Mouse (Mus musculus): ENCODE data around the gene Atxn1.
A peak's percentile ranks its signal among the peaks of the same experiment; 100 is the strongest.

Gene Atxn1

DNA sequence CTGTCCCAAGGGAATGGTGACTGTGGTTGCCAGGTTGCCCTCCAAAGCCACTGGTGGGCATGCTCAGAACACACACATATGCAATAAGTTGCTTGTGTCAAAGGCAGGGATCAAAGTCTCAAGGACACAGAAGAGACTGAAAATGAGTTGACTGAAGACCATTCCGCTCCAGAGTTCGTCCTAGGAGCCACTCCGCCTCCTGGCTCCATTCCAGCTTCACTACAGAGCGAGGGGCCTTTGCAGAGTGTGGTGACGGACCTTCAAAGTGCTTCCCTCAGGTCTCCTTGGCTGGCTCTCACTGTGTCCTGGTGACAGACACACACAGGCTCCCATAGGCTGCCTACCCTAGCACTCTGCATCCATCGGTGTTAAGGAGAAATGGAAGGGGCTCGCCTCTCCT is 411.1 kb downstream of the Atxn1 start:
- no peak for DNase-seq

DNA sequence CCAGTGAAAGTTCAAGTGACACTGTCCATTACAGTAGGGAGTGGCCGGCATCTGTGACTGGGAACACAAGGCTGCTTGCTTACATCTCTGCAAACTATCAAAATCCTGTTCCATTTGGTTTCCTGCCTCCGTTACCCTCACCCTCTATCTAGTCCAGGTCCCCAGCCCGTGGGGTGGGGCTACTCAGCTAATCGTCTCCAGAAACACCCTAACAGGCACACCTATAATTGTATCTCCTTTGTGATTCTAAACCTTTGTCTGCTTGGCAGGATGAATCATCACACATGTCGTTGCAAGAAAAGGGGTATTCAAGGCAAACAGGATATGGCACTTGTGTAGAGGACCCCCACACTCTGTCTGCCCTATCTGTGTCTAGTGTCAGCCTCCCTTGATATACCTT is 417.3 kb downstream of the Atxn1 start:
- no peak for DNase-seq

- DNase-seq: no peak
These were observed 417.9 kb downstream of the Atxn1 start for GRCm38 (mm10) chr13:45546946-45547345.

DNA sequence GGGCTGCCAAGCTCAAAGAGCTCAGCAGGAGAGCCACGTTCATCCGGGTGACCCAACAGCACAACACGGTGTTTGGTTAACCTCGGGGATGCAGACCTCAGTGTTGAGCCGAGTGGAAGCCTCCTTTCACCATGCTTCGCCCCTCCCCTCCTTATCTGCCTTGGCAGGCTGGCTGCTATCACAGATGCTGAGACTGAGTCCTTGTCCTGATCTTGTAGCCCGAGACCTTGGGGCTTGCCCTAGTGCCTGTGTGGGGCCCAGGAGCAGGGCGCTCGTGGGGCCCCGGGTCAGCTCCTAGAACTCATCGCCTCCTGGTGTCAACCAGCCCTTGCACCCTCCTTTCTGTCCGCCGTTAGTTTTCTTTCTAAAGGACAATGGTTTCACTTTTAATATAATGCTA is 418.8 kb downstream of the Atxn1 start:
- DNase-seq: no peak

DNA sequence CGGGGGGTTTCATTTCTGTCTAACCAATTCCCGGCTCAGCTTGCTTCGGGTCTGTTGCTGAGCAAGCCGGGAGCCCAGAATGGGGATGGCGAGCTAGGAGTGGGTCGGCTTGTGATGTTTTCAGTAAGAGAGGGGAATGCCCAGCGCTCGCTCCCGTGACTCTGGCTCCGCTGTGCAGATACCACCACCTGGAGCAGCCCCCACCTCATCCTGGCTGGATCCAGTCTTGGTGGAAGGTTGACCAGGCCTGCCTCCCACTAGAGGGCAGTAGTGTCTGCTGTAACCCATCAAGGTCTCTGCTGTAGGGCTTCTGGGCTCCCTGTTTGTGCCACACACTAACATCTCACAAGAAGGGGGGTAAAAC is 425.6 kb downstream of the Atxn1 start:
- DNase-seq: peak; percentile 85

DNA sequence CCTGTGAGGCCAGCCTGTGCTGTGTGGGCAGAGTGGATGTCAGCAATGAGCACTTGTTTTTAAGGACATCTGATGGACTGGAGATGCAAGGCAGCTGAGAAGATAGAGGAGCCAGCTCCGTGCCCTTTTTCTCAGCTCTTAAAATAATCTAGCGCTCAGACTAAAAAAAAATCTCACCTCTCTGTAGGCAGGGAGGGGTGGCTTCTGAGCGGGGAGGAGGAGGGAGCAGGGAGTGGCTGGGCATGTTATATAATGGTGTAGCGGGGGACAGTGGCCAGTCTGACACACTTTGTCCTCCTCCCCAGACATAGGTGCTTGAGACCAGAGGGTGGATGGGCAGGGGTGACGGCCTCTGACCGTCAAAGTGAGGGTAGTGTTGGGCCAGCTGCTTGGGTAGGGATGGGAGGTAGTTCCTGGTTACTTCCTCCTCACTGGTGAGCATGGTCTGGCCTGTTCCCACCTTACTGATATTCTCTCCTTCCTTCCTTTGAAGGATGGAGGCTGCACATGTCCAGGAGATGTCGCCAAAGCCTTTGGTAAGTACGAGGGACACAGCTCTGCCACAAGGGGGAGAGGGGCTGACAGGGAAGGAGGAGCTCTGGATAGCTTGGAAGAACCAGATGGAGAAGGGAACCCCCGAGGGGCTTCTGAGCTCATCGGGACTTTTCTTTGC is 426.1 kb downstream of the Atxn1 start:
- DNase-seq: peak; percentile 83

- DNase-seq: no peak
These were observed 426.7 kb downstream of the Atxn1 start for GRCm38 (mm10) chr13:45538091-45538490.

DNA sequence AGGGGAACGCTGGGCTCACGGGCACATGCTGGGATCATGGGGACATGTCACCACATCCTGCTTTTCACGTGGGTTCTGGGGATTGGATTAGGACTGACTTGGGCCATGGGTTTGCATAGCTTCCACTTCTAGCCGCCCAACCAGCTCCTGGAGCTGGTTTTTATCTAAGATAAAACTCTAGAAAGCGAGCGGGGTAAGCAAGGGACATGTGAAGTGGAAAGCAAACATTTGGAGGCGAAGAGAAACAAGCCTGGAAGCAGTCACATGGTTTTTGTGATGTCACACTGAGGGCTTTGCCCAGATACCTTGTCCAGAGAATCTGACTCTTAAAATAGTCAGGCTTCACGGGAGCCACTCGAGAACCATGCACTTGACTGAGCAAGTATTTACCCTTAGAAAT is 427.7 kb downstream of the Atxn1 start:
- DNase-seq: no peak

DNA sequence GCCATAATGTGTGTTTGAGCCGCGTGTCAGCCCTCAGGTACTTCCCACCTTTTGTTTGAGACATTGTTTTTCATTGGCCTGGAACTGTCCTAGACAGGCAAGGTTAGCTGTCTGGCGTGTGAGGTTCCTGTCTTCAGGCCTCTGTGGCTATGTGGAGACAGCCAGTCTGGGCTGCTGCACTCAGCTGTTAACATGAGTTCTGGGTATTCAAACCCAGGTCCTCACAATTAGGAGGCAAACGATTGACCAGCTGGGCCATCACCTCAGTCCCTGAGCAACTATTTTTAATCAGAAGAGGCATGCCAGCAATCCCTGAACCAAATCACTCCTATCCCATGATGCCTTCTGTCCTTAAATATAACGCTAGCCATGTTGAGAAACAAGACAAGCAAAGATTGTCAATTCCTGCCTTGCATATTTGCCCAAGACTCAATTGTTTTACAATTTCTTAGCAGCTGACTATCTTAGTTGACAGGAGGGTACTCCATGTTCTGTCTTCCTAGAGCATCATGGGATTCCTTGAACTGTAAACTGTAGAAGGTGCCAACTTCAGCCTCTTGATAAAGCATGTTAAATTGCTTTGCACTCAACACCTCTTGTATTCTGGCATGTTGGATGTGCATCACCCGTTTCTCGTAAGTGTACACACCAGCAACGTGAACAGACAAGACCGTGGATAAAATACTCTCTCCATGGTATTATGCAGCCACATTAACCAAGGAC is 428.9 kb downstream of the Atxn1 start:
- DNase-seq: no peak

DNA sequence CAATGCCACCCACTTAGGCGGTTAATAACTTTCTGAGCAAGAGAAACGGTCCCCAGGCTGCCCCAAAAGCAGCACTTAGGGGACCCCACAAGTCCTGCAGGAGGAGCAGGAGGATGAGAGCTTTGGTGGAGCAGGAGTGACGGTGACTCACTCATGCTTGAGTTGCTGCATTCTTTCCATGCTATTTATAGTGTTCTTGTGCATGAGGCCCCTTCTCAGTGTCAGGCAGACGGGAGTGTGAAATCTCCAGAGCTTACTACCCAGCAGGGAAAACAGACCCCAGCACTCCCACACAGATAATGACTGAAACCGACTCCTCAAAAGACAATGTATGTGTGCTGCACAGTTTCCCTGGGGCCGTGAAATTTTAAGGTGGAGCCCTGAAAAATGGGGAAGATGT is 434.1 kb downstream of the Atxn1 start:
- DNase-seq: peak; percentile 77

- no peak for DNase-seq
These were observed 436.0 kb downstream of the Atxn1 start for GRCm38 (mm10) chr13:45528787-45529186.

DNA sequence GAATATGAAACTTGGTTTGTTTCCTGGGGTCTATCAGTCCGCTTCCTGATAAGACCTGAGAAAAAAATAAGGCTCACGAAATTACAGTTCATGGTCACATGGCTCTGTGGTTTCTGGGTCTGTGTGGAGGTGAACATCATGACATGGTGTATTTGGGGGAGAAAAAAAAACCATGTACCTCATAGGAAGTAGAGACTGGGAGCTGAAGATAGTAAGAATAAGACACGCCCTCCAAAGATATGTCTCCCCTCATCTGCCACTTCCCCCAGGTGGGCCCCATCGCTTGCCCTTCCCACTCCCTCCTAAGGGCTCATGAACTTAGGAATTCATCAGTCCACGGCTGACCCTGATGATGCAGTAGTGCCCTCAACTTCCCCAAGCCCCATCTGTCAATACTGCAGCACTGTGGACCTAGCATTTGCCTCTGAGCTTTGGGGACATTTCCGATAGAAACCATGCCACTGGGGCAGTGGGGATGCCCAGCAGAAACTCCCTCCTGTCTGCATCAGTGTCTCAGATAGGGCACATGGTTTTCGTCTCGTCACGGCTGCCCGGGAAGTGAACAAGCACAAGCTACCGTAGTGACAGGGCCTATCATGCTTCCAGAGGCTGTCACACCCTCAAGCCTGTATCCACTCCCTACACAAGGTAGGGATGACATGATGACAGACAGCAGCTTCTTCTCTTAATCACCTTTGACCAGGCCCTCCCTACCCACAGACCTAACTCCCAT is 437.4 kb downstream of the Atxn1 start:
- no peak for DNase-seq

- DNase-seq: no peak
These were observed 438.6 kb downstream of the Atxn1 start for GRCm38 (mm10) chr13:45526230-45526629.

DNA sequence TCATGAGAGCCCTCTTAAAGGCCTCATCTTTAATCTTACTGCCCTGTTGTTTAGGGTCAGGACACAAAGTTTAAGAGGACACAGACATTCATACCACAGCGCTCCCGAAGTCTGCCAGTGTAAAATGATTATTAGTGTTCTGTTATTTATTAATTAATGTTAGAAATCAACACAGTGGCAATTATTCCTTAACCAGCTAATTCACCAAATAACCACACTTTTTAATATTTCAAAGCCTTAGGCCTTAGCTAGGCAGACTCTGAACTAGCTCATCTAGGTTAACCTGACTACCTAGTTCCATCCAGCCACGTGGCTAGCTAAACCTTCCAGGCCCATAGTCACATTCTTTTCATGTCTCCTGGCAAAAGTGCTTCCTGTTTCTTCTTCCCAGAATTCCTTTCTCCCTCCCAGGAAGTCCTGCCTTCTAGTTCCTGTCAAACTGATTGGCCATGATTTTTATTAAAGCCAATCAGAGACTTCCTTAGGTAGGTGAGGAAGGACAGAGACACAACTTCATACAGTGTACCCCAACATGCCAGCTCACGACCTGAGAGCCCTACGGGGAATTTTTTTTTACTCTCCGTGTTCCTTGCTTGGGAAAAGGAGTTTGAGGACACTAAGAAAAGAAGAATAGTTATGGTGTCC is 439.9 kb downstream of the Atxn1 start:
- no peak for DNase-seq

DNA sequence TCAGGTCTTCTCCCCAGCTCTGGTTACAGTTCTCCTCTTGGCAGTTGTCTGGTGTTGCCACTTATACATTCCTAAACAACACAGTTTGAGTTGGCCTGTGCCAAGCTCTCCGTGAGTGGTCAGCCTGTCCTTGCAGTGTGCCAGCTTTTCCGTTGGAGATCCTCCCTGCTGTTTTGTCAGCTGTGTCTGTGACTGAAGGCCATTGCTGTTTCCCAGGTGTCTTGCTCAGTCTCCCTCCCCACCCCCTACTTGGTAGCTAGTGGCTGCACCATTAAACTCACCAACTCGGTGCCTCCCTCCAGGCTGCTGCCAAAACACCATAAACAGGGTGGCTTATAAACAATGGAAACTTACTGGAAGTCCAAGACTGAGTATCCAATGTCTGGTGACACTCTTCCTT is 440.5 kb downstream of the Atxn1 start:
- no peak for DNase-seq

- no peak for DNase-seq
These were observed 448.1 kb downstream of the Atxn1 start for GRCm38 (mm10) chr13:45516501-45517393.

GRCm38 (mm10) chr13:45514832-45515422 is 449.9 kb downstream of the Atxn1 start:
- DNase-seq: no peak

DNA sequence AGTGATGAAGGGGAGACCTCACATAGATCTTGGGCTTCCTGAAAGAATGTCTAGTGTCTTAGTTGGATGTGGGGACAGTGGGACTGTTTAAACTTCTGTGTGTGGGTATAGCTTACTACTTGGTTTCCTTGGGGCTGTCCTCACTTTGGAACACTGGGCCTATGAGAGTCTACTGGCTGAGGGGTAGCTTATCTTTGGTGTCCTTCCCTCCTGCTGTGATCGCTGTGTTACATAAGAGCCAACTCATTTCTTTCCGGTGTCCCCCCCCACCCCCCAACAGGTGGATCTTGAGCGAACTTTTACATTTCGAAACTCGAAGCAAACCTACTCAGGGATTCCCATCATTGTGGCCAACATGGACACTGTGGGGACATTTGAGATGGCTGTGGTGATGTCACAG is 450.7 kb downstream of the Atxn1 start:
- DNase-seq: no peak

DNA sequence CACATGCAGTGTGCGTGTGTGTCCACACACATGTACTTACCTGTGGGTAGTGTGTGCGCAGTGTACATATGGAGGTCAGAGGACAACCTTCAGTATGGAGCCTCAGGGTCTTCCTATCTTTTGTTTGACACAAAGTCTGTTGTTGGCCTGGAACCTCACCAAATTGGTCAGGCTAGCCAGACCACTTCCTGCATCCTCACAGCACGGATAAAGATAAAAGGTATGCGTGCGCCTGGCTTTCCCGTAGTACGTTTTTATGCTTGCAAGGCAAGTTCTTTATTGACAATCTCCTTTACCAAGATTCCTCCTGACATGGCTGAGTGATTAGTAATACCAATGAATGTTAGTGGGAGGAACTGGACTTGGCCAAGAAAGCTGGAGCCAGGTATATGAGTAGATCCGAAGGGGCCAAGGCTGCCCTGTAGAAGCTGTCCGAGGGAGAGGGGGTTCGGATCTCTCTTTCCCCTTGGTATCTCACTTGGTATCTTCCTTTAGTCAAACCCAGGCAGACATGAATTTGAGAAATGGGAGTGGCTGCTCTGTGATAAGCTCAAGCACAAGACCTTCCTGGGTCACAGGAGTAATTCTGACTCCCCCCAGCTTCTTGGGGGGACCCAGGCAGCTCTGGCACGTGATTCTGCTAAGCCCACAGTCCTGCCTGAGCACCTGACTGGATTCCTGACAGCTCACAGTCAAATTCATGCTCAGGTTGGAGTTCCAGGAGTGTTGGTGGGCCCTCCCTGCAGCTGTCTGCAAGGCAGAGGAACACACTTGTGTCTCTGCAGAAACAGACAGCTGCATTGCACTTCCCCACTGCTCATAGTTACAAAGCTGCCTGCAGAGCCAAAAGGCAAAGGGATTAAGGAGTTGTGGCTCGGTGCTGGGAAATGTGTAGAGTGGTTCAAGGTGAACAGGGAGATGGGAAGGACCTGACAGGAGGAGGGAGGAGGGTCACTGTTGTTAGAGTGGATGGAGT is 451.5 kb downstream of the Atxn1 start:
- DNase-seq: no peak

- no peak for DNase-seq
These were observed 452.3 kb downstream of the Atxn1 start for GRCm38 (mm10) chr13:45512531-45512930.

Data from right cerebral cortex, adult 18-20 months (tissue).